Mouse (Mus musculus): ENCODE data around the gene Kiss1r.

Gene Kiss1r

DNA sequence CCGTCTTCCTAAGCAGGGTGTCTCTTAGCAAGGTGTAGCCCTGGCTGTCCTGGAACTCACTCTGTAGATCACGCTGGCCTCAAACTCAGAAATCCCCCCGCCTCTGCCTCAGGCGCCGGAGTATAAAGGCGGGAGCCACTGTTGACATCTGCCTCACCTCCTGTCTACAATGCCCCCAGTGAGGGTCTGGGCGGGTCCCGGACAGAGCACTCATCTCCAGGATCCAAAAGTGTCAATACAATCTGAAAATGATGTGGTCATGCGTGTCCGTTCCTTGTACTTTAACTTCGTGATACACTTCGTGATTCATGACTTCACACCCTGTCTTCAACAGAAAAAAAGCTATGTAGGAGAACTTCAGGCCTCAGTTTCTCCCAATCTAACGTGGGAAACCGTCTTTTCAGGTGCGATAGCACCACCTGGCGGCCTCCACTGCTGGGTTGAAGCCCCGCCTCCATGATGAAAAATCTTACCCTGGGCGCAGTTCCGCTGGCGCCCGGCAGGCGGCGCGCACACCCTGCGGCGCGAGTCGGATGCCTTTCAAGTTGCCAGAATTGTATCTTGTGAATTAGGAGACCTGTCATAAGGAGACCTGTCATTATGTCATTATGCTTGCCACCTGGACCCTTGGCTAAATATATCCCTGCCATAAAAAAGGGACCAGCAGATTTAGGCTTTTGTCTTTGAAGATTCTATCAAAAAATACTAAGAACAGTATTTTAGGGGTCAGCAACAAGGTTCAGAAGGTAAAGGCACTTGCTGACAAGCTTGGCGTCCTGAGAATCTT is 8.4 kb downstream of the Kiss1r start:
- DNase-seq, result peak; percentile 94

DNA sequence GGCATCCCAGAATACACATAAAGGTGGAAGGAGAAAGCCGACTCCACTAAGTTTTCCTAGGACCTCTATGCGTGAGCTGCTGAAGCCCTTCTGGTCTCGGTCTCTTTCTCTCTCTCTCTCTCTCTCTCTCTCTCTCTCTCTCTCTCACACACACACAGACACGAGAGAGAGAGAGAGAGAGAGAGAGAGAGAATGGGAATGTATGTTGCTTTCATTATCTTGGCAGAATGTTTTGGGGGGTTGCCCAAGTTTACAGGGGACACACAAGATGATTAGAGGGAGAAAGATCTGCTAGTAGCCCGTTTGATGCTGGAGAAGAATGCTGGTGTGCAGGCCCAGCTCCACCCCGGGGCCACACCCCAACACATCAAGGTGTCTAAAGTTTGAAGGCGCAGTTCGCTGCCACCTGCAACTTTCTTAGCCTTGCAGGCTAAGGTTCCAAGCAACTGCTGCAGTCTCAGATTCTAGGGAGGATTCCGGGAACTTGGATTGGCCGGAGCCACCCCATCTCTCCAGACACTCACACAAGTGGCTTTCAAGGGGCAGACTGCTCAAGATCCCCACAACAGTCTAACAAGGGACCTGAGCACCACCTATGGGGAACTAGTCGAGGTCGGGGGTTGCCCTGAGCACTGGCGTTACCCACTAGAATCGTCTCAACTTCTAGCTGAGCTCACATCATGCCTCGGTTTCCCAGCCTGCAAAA is 9.2 kb downstream of the Kiss1r start:
- DNase-seq, result no peak

DNA sequence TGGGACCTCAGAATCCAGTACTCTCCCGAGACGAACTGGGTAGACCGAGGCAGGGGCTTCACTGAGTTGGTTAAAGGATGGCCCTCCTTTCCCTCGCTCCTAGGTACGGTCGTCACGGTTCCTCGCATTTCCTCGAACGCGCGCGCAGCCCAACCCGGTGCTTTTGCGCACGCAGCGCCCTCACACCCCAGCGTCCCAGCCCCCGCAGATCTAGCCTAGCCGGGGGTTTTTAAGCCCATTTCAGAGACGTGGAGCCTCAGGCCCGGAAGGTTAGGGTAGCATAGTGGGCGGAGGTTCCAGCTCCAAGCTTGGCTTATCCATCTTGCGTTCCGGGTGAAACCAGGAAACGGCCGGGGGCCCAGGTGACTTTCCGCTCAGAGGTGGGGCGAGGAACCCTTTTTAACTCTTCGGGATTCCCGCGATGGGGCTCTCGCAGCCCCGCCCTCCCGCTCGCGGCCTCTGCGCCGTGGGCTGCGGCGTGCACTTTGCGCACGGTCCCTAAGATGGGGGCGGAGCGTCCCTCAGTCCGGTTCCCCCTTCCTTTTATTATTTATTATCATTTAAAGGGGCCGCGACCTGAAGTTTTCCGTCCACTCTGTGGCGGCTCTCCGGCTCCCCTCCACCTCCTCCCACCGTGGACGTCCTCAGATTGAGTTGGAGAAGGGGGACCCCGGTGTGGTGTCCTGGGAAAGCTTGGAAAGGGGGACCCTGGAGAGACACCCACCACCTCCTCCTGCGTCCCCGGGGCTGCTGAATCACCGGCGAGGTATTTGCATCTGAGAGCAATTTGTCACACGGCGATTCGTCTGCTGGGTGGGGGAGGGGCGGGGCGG is 9.9 kb downstream of the Kiss1r start, which contains the start of gene Arid3a:
TSS of gene Arid3a (plus strand) at position 553 of the 833 bp plus-strand sequence.
- DNase-seq, result peak; percentile 94

DNA sequence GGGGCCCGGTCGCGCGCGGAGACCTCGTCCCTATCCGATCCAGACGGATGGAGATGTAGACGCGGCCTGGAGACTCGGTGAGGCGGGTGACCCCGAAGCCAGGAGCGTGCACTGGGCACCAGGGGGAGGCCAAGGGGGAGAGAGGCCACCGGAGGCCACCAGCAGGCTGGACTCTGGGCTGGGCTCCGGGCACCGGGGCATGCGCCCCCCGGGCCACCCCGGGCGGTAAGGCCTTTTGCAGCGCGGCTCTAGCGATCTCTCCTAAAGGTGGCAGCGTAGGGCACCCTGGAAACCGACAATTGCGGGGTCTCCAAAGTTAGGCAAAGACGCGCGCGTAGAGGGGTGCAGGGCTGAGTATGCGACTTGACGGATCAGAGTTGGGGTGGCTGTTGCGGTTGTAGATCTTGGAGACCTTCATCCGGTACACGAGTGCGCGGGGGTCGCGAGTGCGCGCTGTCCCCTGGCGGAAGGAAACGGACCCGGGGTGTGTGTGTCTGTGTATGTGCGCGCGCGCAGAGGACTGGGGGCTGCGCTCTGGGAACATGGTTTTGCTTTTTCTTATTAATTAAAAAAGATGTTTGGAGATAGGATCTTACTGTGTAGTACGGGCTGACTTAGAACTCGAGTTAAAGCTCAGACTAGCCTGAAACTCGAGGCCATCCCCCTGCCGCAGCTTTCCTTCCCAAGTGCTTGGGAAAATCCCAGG is 10.7 kb downstream of the Kiss1r start:
- peak; percentile 79 for DNase-seq

DNA sequence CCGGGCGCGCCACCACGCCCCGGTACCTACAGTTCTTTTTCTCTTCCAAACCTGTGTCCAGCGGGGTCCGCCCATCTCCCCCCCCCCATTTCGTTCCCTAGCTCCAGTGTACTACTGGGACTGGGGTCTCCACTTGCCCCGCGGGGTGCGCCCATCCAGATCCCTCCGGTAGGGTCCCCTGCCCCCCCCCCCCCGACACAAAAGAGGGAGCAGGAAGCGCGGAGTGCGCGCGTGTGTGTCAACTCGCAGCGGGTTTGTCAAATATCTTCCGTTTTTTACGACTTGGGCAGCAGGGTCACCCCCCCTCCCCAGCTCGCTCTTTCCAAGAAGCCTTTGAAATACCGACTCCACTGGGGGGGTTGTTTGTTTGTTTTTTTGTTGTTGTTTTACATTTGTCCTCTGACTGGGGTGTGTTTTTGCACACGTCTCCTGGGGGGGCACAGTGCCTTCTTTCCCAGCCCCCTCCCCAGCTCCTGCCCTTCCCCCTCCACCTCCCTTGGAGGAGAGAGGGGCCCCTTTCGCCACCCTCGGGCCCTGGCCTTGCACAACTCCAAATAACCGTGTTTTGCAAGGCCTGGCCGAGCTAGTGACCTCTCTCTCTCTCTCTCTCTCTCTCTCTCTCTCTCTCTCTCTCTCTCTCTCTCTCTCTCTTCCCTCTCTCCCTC is 11.4 kb downstream of the Kiss1r start:
- DNase-seq, result peak; percentile 68

DNA sequence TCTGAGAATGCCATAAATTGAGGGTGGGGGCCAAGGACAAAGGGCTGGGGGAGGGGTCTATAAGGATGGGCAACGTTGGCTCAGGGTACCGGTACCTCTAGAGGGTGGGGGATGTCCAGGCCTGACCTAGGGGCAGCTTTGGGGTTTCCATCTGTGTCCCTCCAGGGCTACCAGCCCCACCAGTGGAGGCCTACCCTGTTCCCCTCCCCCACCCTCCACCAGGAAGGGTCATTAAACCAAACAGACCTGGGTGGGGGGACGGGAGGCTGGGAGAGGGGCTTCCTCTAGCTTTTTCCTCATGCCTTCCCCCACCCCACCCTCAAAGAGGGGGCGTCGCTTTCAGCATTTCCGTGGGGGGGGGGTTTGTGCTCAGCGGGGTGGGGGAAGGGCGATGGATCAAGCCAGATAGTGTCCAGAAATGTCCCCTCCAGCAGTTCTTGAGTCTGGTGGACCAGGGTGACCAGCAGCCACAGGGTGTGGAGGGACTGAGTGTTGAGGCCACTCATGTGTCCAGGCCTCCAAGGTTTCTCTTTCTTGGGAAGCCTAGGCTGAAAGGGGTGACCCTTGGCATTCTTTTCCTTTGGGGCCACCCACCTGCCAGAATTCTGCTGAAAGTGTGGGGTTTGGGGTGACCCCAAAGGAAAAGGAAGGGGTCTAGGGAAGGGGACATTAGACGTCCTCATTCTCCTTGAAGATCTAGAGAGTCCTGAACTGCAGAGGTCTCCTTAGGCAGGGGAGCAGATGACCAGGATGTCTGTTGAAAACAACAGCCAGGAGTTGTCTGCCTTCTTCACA is 12.3 kb downstream of the Kiss1r start:
- no peak for DNase-seq

DNA sequence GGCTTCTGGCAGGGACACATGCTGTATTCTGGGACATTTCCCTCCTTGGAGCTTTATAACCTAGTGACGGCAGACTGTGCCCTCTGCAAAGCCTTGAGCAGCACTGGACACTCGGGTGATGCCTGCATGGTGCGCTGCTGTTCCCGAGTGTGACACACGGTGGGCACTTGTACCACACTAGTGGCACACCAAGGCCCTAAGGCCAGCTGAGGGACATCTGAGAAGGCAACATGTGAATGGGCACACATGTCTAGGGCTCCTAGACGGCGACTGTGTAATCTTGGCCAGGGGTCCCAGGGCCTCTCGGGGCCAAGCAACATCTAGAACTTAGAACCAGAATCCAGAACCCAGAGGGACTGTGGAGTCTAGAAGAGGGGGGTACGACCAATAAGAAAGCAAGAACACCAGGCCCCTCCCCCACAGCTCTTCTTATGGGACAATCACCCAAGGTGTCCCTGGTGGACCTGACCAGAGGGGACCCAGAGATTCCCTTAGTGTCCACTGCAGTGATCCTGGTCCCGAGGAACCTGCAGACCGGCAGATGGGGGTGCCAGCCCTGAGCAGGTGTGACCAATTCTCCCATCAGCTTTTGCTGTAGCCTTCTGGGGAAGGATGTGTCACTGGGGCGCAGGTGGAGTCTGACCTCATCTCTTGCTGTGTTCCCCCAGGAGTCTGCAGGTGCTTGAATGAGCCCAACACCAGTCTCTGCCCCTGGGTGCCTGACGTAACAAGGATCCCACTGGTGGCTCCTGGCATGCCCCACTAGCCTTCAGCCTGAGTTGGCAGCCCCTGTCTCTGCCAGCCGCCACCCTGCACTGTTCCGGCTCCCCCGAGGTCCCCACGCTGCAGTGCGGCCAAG is 13.4 kb downstream of the Kiss1r start:
- DNase-seq, result no peak

DNA sequence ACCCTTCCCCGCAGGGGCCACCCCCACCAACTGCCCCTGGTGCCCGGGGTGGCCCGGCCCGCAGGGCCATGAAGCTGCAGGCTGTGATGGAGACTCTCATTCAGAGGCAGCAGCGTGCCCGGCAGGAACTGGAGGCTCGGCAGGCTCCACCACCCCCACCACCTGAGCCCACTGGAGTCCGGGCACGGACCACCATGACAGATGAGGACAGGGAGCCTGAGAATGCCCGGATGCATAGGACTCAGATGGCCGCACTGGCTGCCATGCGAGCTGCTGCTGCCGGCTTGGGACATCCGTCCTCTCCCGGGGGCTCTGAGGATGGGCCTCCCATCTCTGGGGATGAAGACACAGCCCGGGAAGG is 14.0 kb downstream of the Kiss1r start:
- no peak for DNase-seq

DNA sequence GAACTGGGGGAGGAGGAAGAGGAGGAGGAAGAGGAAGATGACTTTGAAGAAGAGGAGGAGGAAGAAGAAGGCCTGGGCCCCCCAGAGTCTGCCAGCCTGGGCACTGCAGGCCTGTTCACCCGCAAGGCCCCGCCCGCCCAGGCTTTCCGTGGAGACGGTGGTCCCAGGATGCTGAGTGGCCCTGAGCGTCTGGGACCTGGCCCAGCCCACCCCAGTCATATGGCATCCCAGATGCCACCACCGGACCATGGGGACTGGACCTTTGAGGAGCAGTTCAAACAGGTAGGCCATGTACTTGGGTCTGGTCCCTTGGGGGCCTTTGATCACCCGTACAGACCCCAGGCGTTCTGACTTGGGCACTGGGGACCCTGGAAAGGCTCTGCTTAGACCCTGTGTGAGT is 15.0 kb downstream of the Kiss1r start:
- DNase-seq, result no peak

DNA sequence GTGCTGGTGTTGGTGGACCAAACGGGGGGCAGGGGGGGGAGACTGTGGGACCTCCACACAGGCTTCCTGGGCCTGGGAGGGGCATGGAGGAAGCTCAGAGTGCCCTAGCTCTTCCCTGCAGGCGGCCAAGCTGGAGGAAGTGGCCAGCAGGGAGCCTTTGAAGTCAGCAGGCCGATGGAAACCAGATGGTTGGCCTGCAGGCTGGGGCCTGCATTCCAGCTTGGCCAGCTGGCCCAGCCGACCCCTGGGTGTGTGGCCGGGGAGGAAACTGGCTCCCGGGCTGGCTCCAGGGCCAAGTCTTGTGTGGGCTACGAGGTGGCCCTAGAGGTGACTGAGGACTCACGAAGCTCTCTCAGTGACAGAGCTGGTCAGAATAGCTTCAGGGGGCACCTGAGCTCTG is 16.0 kb downstream of the Kiss1r start:
- DNase-seq, result peak; percentile 84

DNA sequence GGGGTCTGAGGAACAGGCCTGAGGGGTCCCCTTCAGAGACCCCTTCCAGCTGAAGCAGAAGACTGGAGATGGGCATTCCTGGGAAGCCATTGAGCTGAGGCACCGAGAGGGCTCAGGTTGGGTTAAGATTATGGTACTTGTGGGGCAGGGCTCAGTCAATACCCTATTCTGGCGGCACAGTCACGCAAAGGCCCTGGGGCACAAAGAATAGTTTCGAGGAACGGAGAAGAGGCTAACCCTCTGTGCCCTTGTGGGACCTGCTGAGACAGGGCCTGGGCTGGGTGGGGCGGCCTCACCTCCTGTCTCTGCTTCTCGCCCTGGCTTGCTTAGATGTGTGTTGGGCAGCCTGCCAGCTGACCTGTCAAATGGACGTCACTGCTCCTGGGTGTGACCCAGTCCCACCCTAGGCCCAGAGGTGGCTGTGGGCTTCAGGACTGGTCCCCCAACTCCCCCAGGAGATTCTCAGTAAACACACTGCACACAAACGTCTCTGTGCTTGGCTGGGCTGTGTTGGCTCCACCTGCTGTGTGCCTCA is 16.4 kb downstream of the Kiss1r start:
- no peak for DNase-seq

DNA sequence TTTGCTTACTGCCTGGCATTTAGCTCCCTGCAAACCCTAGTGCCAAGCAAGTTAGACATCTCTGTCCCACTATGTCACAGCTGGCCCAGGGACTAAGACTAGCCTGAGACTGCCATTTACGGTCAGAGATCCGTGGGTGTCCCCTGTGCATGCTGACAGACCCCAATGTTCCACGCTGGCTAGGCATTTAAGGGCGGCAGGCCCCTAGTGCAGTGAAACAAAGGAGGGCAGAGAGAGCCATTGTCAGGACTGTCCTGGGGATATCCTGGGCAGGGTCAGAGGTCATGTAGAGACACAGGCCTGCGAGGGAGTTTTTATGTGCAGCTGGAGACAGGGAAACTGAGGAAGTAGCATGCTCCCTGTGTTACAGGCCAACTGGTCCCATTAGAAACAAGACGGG is 17.1 kb downstream of the Kiss1r start:
- DNase-seq, result no peak

DNA sequence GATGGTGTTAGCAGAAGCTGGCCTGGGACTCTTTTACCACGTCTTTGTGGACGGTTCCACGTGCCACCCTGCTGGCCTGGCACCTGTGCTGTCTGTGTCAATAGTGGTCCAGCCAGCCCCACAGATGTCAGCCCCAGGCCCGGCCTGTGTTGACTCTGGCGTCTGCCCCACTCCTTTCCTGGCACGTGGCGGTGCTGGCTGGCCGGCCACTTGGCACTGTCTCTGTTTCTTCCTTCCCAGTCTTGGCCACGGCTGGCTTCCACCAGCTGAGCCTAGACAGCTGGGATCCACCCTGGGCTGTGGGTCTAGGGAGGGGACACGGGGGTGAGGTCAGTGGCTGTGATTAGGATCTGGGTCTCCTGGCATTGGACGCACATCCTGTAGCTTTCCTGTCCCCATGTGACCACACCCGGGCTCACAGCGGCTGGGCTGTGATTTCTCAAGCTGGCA is 17.5 kb downstream of the Kiss1r start:
- peak; percentile 91 for DNase-seq

DNA sequence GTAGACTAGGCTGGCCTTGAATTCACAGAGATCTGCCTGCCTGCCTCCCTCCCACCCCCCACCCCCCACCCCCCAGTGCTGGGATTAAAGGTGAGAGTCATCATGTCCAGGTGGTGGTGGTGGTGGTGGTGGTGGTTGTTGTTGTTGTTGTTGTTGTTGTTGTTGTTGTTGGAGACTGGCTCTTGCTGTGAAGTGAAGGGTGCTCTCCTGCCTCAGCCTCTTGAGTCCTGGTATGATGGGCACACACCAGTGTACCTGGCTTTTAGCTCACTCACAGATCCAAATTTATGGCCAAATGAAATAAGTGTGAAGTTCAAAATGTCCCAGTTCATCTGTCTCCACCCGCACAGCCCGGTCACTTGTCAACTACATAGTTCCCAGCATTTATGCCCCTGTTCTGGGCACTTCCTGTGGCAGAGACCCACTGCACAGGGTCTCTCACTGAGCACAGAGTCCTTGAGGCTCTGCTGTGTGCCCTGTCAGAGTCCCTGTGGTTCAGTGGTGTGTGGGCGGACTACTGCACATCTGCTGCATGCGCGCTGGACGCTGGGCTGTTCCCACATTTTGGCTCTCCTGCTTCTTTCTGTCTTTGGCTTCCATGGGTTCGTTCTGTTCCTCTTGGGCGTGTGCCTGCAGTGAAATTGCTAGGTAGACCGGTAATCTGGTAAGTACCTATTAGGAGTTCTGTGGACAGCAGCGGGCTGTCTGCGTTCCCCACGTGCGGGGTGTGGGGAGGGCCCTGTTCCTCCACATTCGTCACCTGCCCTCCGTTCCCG is 18.2 kb downstream of the Kiss1r start:
- DNase-seq, result no peak

DNA sequence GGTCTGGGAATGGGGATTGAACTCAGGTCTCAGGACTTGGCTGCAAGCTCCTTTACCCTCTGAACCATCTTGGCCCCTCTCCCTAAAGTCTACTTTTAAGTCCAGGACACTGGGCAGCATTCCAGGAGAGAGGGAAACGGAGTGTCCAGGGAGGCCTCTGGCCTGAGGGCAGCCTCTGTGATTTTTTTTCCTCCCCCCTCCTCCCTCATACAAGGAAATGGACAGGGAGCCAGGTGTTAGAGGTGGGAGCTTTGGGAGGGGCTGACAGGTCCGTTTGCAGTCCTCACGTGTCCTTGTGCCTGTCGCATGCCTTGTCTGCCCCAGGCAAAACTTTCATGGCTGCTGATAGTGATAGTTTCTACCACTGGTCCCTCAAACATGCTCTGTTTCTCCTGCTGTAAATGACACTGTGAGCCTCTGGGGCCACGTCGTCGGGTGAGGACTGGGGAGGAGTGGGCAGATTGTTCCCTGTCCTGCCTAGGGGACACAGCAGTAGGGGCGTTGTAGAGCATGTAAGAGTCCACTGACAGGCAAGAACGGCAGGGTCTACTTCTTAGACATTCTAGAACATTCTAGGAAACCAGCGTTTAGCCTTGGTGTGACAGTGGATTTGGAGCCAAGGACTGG is 19.6 kb downstream of the Kiss1r start:
- peak; percentile 86 for DNase-seq

DNA sequence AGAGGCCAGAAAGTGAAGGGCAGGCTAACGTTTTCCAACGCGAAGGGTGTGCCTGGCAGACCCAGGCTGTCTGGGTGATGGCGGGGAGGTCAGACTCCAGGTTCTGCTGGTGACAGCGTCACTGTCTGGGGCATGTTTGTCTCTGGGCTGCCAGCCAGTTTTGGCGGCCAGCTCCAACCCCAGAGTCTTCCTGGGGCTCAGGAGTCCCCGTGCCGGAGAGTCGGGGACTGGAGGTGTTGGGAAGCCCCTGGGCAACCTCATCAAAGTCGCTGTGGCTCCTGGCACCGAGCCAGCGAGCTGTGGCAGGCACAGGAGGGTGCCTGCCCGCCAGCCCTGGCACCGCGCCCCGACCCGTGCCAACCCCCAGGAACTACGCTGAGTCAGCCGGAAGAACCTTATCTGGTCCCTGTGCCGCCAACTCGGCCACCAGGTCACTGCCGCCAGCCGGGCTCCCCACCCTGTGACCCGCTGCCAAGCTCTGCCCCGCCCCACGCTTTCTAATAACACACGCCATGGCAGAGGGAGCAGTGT is 20.2 kb downstream of the Kiss1r start:
- DNase-seq, result peak; percentile 87

DNA sequence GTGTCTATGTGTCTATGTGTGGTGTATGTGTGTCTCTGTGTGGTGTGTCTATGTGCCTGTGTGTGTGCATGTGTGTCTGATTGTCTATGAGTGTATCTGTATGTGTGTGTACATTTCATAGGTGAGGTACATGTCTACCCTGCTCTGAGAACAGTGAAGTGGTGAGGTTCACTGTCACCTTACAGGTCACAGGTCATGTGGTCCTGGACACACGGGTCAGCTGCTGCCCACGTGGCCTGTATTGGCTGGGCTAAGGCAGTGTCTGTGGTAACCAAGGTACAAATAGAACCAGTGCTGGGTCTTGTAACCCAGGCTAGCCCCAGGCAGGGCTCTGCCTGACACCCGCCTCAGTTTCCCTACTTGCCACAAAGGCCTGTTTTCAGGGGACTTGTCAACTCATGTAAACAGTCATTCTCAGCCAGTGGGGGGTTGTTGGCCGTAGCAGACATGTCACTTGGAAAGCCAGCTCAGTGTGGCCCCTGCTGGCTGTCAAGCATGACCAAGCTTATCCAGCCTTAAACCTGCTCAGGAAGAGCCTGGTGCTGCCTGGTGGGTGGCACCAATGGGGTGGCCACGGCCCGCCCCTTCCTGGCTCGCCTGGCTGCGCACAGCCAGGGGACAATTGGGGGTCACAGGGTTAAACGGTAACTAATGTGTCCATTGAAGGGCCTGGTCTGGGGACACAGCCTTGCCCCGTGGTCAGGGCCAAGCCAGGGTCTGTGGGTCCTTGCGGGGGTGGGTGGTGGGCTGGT is 21.2 kb downstream of the Kiss1r start:
- peak; percentile 82 for DNase-seq

DNA sequence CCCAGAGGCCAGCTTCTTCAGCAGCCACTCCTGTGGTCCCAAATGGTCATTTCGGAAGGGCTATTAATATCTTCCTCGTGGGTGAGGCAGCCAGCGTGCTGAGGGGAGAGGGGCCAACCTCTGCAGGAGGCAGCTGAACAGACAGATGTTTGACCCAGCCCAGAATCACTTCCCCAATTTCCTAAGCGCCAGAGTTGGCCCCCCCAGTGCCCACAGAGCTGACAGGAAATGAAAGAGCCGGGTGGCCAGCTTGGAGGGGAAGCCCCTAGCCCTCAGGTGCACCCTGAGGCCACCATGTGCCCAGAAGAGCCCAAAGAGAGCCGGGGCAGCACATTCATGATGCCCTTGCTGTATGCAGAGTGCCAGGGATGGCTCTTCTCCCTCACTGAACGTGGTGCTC is 24.0 kb downstream of the Kiss1r start:
- DNase-seq, result no peak
